Mouse (Mus musculus) heart, embryonic 16.5 days (tissue): Measurements from ENCODE around the gene Mrnip. TPM values are rescaled to one million over a fixed set of nuclear protein-coding genes. Genes with fewer than 3 reads are reported as not detected.

Experiments used
- ATAC-seq: fragments of 200-750 bp; cut with Nextera tagmentation; replicated peaks from 2 replicates; pipeline ENCODE4 v1.8.0; 2017; ENCODE audit warnings: moderate number of reproducible peaks; ENCODE audit not compliant: insufficient read depth, low FRiP score; ENCODE audit errors: extremely low read depth
- H3K27ac ChIP-seq: fragments of 300-500 bp; sonication (generic); 2 replicates; pipeline ENCODE4 v1.5.1; 2014; ENCODE audit warnings: mild to moderate bottlenecking, low read length, control low read depth, moderate library complexity
- H3K27me3 ChIP-seq: fragments of 300-500 bp; sonication (generic); 2 replicates; pipeline ENCODE4 v1.6.1; 2014; ENCODE audit warnings: low read length, mixed read lengths; ENCODE audit not compliant: control insufficient read depth, insufficient read depth
- H3K36me3 ChIP-seq: fragments of 300-500 bp; sonication (generic); 2 replicates; pipeline ENCODE4 v1.6.1; 2014; ENCODE audit not compliant: control insufficient read depth, insufficient read depth
- H3K4me1 ChIP-seq: fragments of 300-500 bp; sonication (generic); 2 replicates; pipeline ENCODE4 v1.6.1; 2014; ENCODE audit warnings: low read length, mixed read lengths; ENCODE audit not compliant: control insufficient read depth, insufficient read depth
- H3K4me2 ChIP-seq: fragments of 300-500 bp; sonication (generic); 2 replicates; pipeline ENCODE4 v1.6.1; 2014; ENCODE audit warnings: low read depth, mild to moderate bottlenecking, control low read depth, low read length
- H3K4me3 ChIP-seq: fragments of 300-500 bp; sonication (generic); 2 replicates; pipeline ENCODE4 v1.5.1; 2014; ENCODE audit warnings: mild to moderate bottlenecking, control low read depth, low read length
- H3K9ac ChIP-seq: fragments of 300-500 bp; sonication (generic); 2 replicates; pipeline ENCODE4 v1.6.1; 2014; ENCODE audit warnings: low read length, control low read depth
- H3K9me3 ChIP-seq: fragments of 300-500 bp; sonication (generic); replicated peaks from 2 replicates; pipeline ENCODE4 v1.6.1; 2016; ENCODE audit warnings: low read length; ENCODE audit not compliant: control insufficient read depth
- WGBS: fragments of 180-500 bp; shearing (Covaris S2); extraction: QIAGEN DNeasy Blood & Tissue Kit; methylation state at CpG from one replicate; pipeline ENCODE4 v1.1.7; 2014; 5-methylcytosine and 5-hydroxymethylcytosine counted together
- polyA plus RNA-seq: library from polyadenylated mRNA; unstranded; fragments of >200 nt; fragmentation: Nextera tagmentation; extraction: Ambion mirVana; gene quantifications from 2 replicates; pipeline ENCODE4 v1.2.1, GENCODE M21; 2015

The Mrnip gene
- polyA plus RNA-seq, 1 experiment from 2014 or later, result 9.4 TPM

GRCm38 (mm10) chr11:50194793-50195192, 20.5 kb downstream of the Mrnip start:
- peaks cover 20% of the 10 kb centered on the region for H3K36me3 ChIP-seq
- no peak for ATAC-seq
- no peak overlapping the region for H3K4me3 ChIP-seq
- 69% methylated on average over 4 of the region's 4 CpGs for WGBS
- no peaks in the 10 kb centered on the region for H3K27me3 ChIP-seq
- H3K27ac ChIP-seq, result no peak overlapping the region
- H3K9ac ChIP-seq, result no peak overlapping the region
- H3K4me2 ChIP-seq, result no peak overlapping the region
- 0 out of 2 replicates have a peak, but pooled peaks cover 3% of the 10 kb centered on the region for H3K4me1 ChIP-seq
- H3K9me3 ChIP-seq, result no peaks in the 10 kb centered on the region

- H3K27ac ChIP-seq, result no peak overlapping the region
- no peak overlapping the region for H3K4me3 ChIP-seq
- H3K4me1 ChIP-seq, result no peaks in the 10 kb centered on the region
- H3K9me3 ChIP-seq, result no peaks in the 10 kb centered on the region
- no peaks in the 10 kb centered on the region for H3K27me3 ChIP-seq
- H3K9ac ChIP-seq, result no peak overlapping the region
- 85% methylated on average over 4 of the region's 4 CpGs for WGBS
- H3K4me2 ChIP-seq, result no peak overlapping the region
- peaks cover 47% of the 10 kb centered on the region for H3K36me3 ChIP-seq
- ATAC-seq, result no peak
Observed at GRCm38 (mm10) chr11:50197500-50197899, 23.3 kb downstream of the Mrnip start.

GRCm38 (mm10) chr11:50198219-50198846, 24.1 kb downstream of the Mrnip start:
- WGBS, result 75% methylated on average over 4 of the region's 5 CpGs
- H3K27ac ChIP-seq, result no peak overlapping the region
- H3K4me2 ChIP-seq, result no peak overlapping the region
- H3K4me1 ChIP-seq, result no peaks in the 10 kb centered on the region
- no peak for ATAC-seq
- H3K9me3 ChIP-seq, result no peaks in the 10 kb centered on the region
- no peak overlapping the region for H3K4me3 ChIP-seq
- H3K9ac ChIP-seq, result no peak overlapping the region
- peaks cover 53% of the 10 kb centered on the region for H3K36me3 ChIP-seq
- no peaks in the 10 kb centered on the region for H3K27me3 ChIP-seq

- 88% methylated on average over 2 of the region's 2 CpGs for WGBS
- H3K9ac ChIP-seq, result no peak overlapping the region
- no peak for ATAC-seq
Observed at GRCm38 (mm10) chr11:50198916-50199315, 24.7 kb downstream of the Mrnip start.

GRCm38 (mm10) chr11:50200613-50201012, 26.4 kb downstream of the Mrnip start:
- Histone ChIP-seq H3K4me2 (no peak overlapping the region), H3K36me3 (peaks cover 66% of the 10 kb centered on the region), H3K9me3 (no peaks in the 10 kb centered on the region), H3K4me1 (no peaks in the 10 kb centered on the region), H3K27me3 (no peaks in the 10 kb centered on the region), H3K9ac (no peak overlapping the region), H3K27ac (no peak overlapping the region), H3K4me3 (no peak overlapping the region)
- WGBS, result 52% methylated on average over 8 of the region's 8 CpGs
- no peak for ATAC-seq

More at GRCm38 (mm10) chr11:50198916-50199315, 24.7 kb downstream of the Mrnip start:
- Histone ChIP-seq H3K4me3 (no peak overlapping the region), H3K9me3 (no peaks in the 10 kb centered on the region), H3K27ac (no peak overlapping the region), H3K36me3 (peaks cover 56% of the 10 kb centered on the region), H3K4me1 (no peaks in the 10 kb centered on the region), H3K27me3 (no peaks in the 10 kb centered on the region), H3K4me2 (no peak overlapping the region)

GRCm38 (mm10) chr11:50201590-50201989, 27.3 kb downstream of the Mrnip start:
- 91% methylated on average over 3 of the region's 3 CpGs for WGBS
- H3K4me1 ChIP-seq, result 0 out of 2 replicates have a peak, but pooled peaks cover 2% of the 10 kb centered on the region

GRCm38 (mm10) chr11:50203302-50203827, 29.1 kb downstream of the Mrnip start:
- 0 out of 2 replicates have a peak, but pooled peaks cover 2% of the 10 kb centered on the region for H3K4me1 ChIP-seq
- H3K27me3 ChIP-seq, result no peaks in the 10 kb centered on the region
- H3K36me3 ChIP-seq, result peaks cover 80% of the 10 kb centered on the region
- ATAC-seq, result no peak
- H3K9ac ChIP-seq, result no peak overlapping the region
- 95% methylated on average over 9 of the region's 9 CpGs for WGBS
- H3K27ac ChIP-seq, result no peak overlapping the region
- H3K9me3 ChIP-seq, result no peaks in the 10 kb centered on the region
- no peak overlapping the region for H3K4me2 ChIP-seq
- no peak overlapping the region for H3K4me3 ChIP-seq

More at GRCm38 (mm10) chr11:50201590-50201989, 27.3 kb downstream of the Mrnip start:
- H3K9me3 ChIP-seq, result no peaks in the 10 kb centered on the region
- no peak overlapping the region for H3K27ac ChIP-seq
- no peak overlapping the region for H3K4me3 ChIP-seq
- H3K4me2 ChIP-seq, result no peak overlapping the region
- no peak for ATAC-seq
- no peak overlapping the region for H3K9ac ChIP-seq
- no peaks in the 10 kb centered on the region for H3K27me3 ChIP-seq
- peaks cover 75% of the 10 kb centered on the region for H3K36me3 ChIP-seq

GRCm38 (mm10) chr11:50205434-50205833, 31.2 kb downstream of the Mrnip start:
- no peak for ATAC-seq
- peaks cover 64% of the 10 kb centered on the region for H3K36me3 ChIP-seq
- no peaks in the 10 kb centered on the region for H3K27me3 ChIP-seq
- H3K9me3 ChIP-seq, result no peaks in the 10 kb centered on the region
- no peak overlapping the region for H3K4me3 ChIP-seq
- no peak overlapping the region for H3K9ac ChIP-seq
- 61% methylated on average over 3 of the region's 3 CpGs for WGBS
- H3K4me1 ChIP-seq, result peaks cover 12% of the 10 kb centered on the region
- H3K4me2 ChIP-seq, result no peak overlapping the region
- no peak overlapping the region for H3K27ac ChIP-seq

GRCm38 (mm10) chr11:50206037-50206436, 31.8 kb downstream of the Mrnip start:
- H3K36me3 ChIP-seq, result peaks cover 58% of the 10 kb centered on the region
- peaks cover 13% of the 10 kb centered on the region for H3K4me1 ChIP-seq
- no peaks in the 10 kb centered on the region for H3K27me3 ChIP-seq
- ATAC-seq, result no peak
- H3K4me2 ChIP-seq, result no peak overlapping the region
- no peak overlapping the region for H3K9ac ChIP-seq
- no peak overlapping the region for H3K4me3 ChIP-seq
- WGBS, result 81% methylated on average over 2 of the region's 2 CpGs
- H3K9me3 ChIP-seq, result no peaks in the 10 kb centered on the region
- no peak overlapping the region for H3K27ac ChIP-seq
